Mouse (Mus musculus): ENCODE measurements at regions not wholly inside any gene's neighbourhood (a gene's known extent, or its start where the extent isn't known, plus 50 kb on each side); places are given as distances from the start of the nearest gene placed in this dataset.
"Not testable (repeated sequence)": the region's sequence is repeated elsewhere in the genome, so short reads cannot be mapped to it uniquely, and the experiment has no call there.

- not testable (repeated sequence) for DNase-seq (ENCODE audit: low spot score)
Measured at GRCm38 (mm10) chr17:27287986-27288385, 83.7 kb upstream of the Lemd2 start.

DNA sequence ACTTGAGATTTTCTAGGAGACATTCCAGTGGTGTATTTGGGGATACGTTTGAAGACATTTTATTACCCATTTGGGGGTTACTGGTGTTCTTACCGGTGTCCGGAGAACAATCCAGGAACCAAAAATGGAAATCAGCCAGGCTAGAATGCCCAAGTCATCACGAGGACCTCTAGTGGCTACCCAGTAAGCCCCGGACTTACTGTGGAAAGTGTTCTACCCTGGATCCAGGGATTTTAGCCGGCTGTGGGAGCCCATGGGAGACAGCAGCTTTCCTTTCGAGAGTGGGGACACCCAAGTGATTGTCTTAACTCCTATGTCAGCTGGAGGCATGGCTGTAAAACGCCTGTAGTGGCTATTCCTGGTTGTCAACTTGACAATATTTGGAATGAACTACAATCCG lies 77.0 kb upstream of the Lemd2 start:
- DNase-seq (ENCODE audit: low spot score) = no peak

- DNase-seq (ENCODE audit: low spot score) = not testable (repeated sequence)
Measured at GRCm38 (mm10) chr17:27279491-27280288, 75.4 kb upstream of the Lemd2 start.

GRCm38 (mm10) chr17:27277786-27278185 lies 73.5 kb upstream of the Lemd2 start:
- DNase-seq (ENCODE audit: low spot score) = not testable (repeated sequence)

DNA sequence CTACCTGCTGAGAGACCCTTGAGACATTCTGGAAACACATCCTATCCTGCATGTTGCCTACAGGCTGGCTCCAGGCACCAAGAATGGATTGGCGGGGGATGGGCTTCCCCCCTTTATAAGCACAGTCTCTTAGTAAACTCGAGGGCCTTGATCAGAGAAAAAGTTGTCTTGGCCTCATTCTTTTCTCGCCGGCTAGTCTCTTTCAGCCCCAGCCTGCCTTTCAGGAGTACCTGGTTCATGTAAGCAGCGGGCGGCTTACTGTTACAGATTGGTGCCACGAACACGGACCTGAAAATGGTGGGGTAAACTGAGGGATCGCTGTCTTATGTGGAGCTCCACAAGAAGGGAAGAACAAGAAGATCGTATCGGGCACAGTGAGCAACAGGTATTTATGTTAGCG lies 67.5 kb upstream of the Lemd2 start:
- DNase-seq (ENCODE audit: low spot score) = not testable (repeated sequence)

- not testable (repeated sequence) for DNase-seq (ENCODE audit: low spot score)
Measured at GRCm38 (mm10) chr17:27270776-27271175, 66.5 kb upstream of the Lemd2 start.

GRCm38 (mm10) chr17:27264607-27265006 lies 60.3 kb upstream of the Lemd2 start:
- not testable (repeated sequence) for DNase-seq (ENCODE audit: low spot score)

DNA sequence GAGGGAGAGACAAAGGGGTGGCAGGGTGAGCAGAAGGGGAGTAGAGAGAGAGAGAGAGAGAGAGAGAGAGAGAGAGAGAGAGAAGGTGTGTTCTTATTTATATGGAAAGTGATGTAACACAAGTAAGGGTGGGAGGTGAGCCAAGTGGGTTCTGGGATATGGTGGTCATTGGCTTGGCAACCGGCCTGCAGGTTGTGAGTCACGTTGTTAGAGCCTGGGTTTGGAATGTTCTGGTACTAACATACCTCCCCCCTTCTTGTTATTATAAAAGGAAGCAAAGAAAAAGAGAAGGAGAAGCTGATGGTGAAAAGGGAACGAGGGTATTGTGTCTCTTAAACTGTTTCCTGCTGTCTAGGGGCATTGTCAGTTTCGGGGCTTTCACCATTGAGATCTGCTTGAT lies 58.3 kb upstream of the Lemd2 start:
- DNase-seq (ENCODE audit: low spot score) = no peak

- no peak for DNase-seq (ENCODE audit: low spot score)
Measured at GRCm38 (mm10) chr17:27261981-27262380, 57.7 kb upstream of the Lemd2 start.

- no peak for DNase-seq (ENCODE audit: low spot score)
Measured at GRCm38 (mm10) chr17:27261251-27261650, 57.0 kb upstream of the Lemd2 start.

DNA sequence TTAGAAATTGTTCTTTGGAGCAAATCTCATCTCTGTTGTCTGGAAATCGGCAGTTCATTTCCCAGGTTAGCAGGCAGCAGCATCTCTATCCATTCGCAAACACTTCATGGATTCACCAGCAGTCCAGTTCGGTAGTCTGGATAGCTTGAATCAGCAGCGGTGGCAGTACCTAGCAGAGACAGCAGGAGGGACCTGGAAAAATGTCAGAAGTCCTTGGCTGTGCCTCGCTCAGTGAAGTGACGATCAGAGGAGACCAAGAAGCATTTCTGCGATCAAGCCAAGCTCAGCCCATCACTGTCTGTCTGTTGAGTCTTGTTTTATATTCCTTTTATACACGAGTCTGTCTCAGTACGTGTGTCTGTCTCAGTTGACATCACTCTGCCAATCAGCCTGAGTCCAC lies 55.8 kb upstream of the Lemd2 start:
- no peak for DNase-seq (ENCODE audit: low spot score)

DNA sequence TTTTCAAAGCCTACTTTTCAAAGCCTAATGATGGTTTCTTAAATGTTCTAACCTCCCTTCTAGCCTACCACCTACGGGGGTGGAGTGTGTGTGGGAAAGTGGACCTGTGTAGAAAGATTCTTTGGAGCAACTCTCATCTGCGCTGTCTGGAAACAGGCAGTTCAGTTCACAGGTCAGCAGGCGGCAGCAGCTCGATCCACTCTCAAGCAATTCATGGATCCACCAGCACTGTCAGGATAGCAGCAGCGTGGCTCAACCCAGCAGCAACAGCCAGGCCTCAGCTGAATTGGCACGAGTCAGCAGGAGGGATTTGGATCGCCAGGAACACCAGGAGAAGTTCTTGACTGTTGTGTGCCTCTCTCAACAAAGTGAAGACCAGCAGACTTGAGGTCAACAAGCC lies 53.1 kb upstream of the Lemd2 start:
- no peak for DNase-seq (ENCODE audit: low spot score)

DNA sequence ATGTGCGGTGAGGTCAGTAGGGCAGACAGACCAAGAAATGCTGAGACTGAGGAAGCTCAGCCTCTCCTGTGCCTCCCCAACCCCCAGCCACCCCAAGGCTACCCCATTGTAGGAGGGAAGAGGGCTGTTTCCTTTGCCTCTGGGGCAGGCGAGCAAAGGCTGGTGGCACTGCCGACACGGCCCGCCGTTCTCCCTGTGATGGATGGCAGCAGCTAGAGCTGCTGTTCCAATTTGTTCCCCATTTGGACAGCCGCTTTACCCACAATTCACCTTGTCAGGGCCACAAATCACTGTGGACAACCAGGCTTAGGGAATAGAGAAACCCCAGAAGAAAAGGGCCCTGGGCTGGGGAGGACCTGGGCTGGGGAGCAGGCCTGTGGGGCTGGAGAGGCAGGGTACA lies 51.5 kb upstream of the Lemd2 start:
- no peak for DNase-seq (ENCODE audit: low spot score)
